Mouse (Mus musculus) frontal cortex, postnatal 36 days (tissue): ENCODE data around the gene Tmem106c.

Experiments used
- DNase-seq, 2 experiments: peaks; one replicate each; pipeline ENCODE4 v3.0.0; 2022; ENCODE audit warnings: low spot score in 2 of 2

Tmem106c gene

GRCm38 (mm10) chr15:97952889-97953189 lies 11.2 kb upstream of the Tmem106c start:
- DNase-seq: no peak

GRCm38 (mm10) chr15:97954671-97955070 lies 9.3 kb upstream of the Tmem106c start:
- DNase-seq: no peak

- DNase-seq: no peak
Measured at GRCm38 (mm10) chr15:97955286-97955685, 8.7 kb upstream of the Tmem106c start.

- no peak for DNase-seq
Measured at GRCm38 (mm10) chr15:97955742-97956141, 8.3 kb upstream of the Tmem106c start.

- DNase-seq: no peak
Measured at GRCm38 (mm10) chr15:97956416-97956815, 7.6 kb upstream of the Tmem106c start.

GRCm38 (mm10) chr15:97963329-97963988 lies 541 bp upstream of the Tmem106c start:
- no peak for DNase-seq

GRCm38 (mm10) chr15:97964836-97965187 lies 812 bp downstream of the Tmem106c start:
- no peak for DNase-seq

GRCm38 (mm10) chr15:97965311-97966045 lies 1.5 kb downstream of the Tmem106c start:
- no peak for DNase-seq

GRCm38 (mm10) chr15:97970299-97970698 lies 6.3 kb downstream of the Tmem106c start:
- DNase-seq: no peak

- DNase-seq: no peak
Measured at GRCm38 (mm10) chr15:97972580-97972979, 8.6 kb downstream of the Tmem106c start.

GRCm38 (mm10) chr15:97973248-97974005 lies 9.4 kb downstream of the Tmem106c start:
- no peak for DNase-seq

GRCm38 (mm10) chr15:97981560-97981959 lies 17.6 kb downstream of the Tmem106c start:
- DNase-seq: no peak

GRCm38 (mm10) chr15:97989544-97989943 lies 25.5 kb downstream of the Tmem106c start:
- DNase-seq: no peak

GRCm38 (mm10) chr15:97990124-97990523 lies 26.1 kb downstream of the Tmem106c start:
- no peak for DNase-seq

- no peak for DNase-seq
Measured at GRCm38 (mm10) chr15:97990721-97991120, 26.7 kb downstream of the Tmem106c start.

GRCm38 (mm10) chr15:97991285-97991895 lies 27.4 kb downstream of the Tmem106c start:
- no peak for DNase-seq

- DNase-seq: no peak
Measured at GRCm38 (mm10) chr15:97992027-97992711, 28.2 kb downstream of the Tmem106c start.

GRCm38 (mm10) chr15:97992712-97993286 lies 28.8 kb downstream of the Tmem106c start:
- peak; percentile 63 to 82 for DNase-seq

GRCm38 (mm10) chr15:97996716-97997256 lies 32.8 kb downstream of the Tmem106c start:
- peak in 1 of 2 experiments; percentile 40 for DNase-seq

- DNase-seq: no peak
Measured at GRCm38 (mm10) chr15:97999546-97999945, 35.5 kb downstream of the Tmem106c start.

- DNase-seq: no peak
Measured at GRCm38 (mm10) chr15:97999991-98000390, 36.0 kb downstream of the Tmem106c start.
